Mouse (Mus musculus) cerebral cortex, adult 2 months (tissue): ENCODE measurements around the gene Polh.

Source experiments
- WGBS: fragments of 180-500 bp; shearing (Covaris S2); methylation state at CpG from one replicate; pipeline ENCODE4 v1.1.7; 2018; 5-methylcytosine and 5-hydroxymethylcytosine counted together

Polh gene

GRCm38 (mm10) chr17:46202421-46203071 lies at the start of gene Polh, which contains the start of gene Xpo5:
Gene Polh, minus strand, starts transcription at chr17:46202645.
Gene Xpo5, plus strand, starts transcription at chr17:46202782.
- under 1% methylated on average over 66 of the region's 66 CpGs for WGBS

GRCm38 (mm10) chr17:46251174-46251573 lies 48.7 kb upstream of the Polh start:
- WGBS = 76% methylated on average over 7 of the region's 7 CpGs

- WGBS = under 1% methylated on average over 37 of the region's 37 CpGs
Observed at GRCm38 (mm10) chr17:46248189-46248522, 45.7 kb upstream of the Polh start.

- WGBS = under 1% methylated on average over 53 of the region's 53 CpGs
Observed at GRCm38 (mm10) chr17:46247512-46248188, 45.2 kb upstream of the Polh start, which contains the start of the genes Polr1c and Yipf3. Gene Polr1c, minus strand, starts transcription at chr17:46248054. Gene Yipf3, plus strand, starts transcription at chr17:46248080.

GRCm38 (mm10) chr17:46244579-46244978 lies 42.1 kb upstream of the Polh start:
- 72% methylated on average over 10 of the region's 10 CpGs for WGBS

GRCm38 (mm10) chr17:46243624-46244023 lies 41.2 kb upstream of the Polh start:
- WGBS = 42% methylated on average over 2 of the region's 2 CpGs

- 86% methylated on average over 4 of the region's 4 CpGs for WGBS
Observed at GRCm38 (mm10) chr17:46242993-46243392, 40.5 kb upstream of the Polh start.

GRCm38 (mm10) chr17:46242274-46242673 lies 39.8 kb upstream of the Polh start:
- 87% methylated on average over 13 of the region's 13 CpGs for WGBS

- 74% methylated on average over 11 of the region's 11 CpGs for WGBS
Observed at GRCm38 (mm10) chr17:46241471-46241870, 39.0 kb upstream of the Polh start.

GRCm38 (mm10) chr17:46239516-46240114 lies 37.2 kb upstream of the Polh start:
- 91% methylated on average over 15 of the region's 15 CpGs for WGBS

GRCm38 (mm10) chr17:46237480-46237879 lies 35.0 kb upstream of the Polh start:
- 83% methylated on average over 5 of the region's 5 CpGs for WGBS

GRCm38 (mm10) chr17:46237079-46237478 lies 34.6 kb upstream of the Polh start:
- WGBS = 93% methylated on average over 6 of the region's 6 CpGs

GRCm38 (mm10) chr17:46236067-46236466 lies 33.6 kb upstream of the Polh start:
- WGBS = 100% methylated on average over 1 of the region's 1 CpGs

- WGBS = 84% methylated on average over 7 of the region's 7 CpGs
Observed at GRCm38 (mm10) chr17:46227576-46227975, 25.1 kb upstream of the Polh start.

GRCm38 (mm10) chr17:46221601-46222000 lies 19.2 kb upstream of the Polh start:
- 96% methylated on average over 3 of the region's 3 CpGs for WGBS

- 87% methylated on average over 3 of the region's 3 CpGs for WGBS
Observed at GRCm38 (mm10) chr17:46210550-46210949, 8.1 kb upstream of the Polh start.

GRCm38 (mm10) chr17:46203078-46203477 lies 633 bp upstream of the Polh start:
- WGBS = under 1% methylated on average over 20 of the region's 20 CpGs

GRCm38 (mm10) chr17:46201151-46201550 lies 1.3 kb downstream of the Polh start:
- 34% methylated on average over 6 of the region's 6 CpGs for WGBS

- WGBS = 85% methylated on average over 2 of the region's 2 CpGs
Observed at GRCm38 (mm10) chr17:46188829-46189228, 13.6 kb downstream of the Polh start.

- WGBS = 80% methylated on average over 4 of the region's 4 CpGs
Observed at GRCm38 (mm10) chr17:46182273-46182672, 20.2 kb downstream of the Polh start.

GRCm38 (mm10) chr17:46170538-46170937 lies 31.9 kb downstream of the Polh start:
- WGBS = 74% methylated on average over 3 of the region's 3 CpGs

GRCm38 (mm10) chr17:46168768-46169167 lies 33.7 kb downstream of the Polh start:
- WGBS = 70% methylated on average over 5 of the region's 5 CpGs

GRCm38 (mm10) chr17:46168318-46168717 lies 34.1 kb downstream of the Polh start:
- WGBS = 32% methylated on average over 5 of the region's 5 CpGs
